Mouse (Mus musculus) urinary bladder, postnatal 4 days (tissue): Measurements from ENCODE around the gene Ggact.

Source experiments
- DNase-seq, 2 experiments: peaks; one replicate each; pipeline ENCODE4 v3.0.0; 2021 to 2022; ENCODE audit warnings: low spot score in 2 of 2

The Ggact gene

DNA sequence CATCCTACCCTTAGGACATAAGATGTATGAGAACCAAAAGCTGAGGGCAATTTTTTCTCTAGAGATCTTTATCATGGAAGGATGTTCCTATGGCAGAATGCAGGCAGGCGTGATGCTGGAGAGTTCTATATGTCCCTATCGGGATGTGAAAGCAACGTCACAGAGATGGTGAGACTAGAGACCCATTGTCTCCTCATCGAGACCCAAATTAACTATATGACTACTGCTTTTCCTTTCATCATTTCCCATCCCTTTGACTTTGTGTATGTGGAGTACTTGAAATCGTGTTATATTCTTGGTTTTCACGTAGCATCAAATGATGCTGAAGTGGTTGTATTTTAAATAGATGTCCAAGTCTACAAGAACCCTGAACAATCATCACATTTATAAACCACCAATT is at the start of gene Ggact:
Gene Ggact (minus strand): TSS at position 101 of the 400 bp plus-strand sequence.
- DNase-seq, result no peak

DNA sequence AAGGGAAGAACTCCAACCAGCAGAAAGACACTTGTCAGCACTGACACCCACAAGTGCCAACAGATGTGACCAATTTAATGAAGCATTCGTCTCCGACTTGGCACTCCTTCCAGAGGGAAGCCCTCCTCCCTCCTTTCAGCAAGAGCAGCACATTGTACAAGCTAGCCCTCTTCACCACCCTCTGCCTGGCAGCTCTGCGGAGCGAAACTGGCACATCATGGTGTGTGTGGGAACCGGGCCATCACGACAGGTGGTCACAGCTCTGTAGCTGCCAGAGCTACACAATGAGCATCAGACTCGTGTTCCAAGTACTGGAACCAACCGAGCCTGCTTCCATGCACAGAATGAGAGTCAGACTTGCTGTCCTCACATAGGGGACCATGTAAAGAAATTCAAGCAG is 44.4 kb upstream of the Ggact start:
- no peak for DNase-seq

DNA sequence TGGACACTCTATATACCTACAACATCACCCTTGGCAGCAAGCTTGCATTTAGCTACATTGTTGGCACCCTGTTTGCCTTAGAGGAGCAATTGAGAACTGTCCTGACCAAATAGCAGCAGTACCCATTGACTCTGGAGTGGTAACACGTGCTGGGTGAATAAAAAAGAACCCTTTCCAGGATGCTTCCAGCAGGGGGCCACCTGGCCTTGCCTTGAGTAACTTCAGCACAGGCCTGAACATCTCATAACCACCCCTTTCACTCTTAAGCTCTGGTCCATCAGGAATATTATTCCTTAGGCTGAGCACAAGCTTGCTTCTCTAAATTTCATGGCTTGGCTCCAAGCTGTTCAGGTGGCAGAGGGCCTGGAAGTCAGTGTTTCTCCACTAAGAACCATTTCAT is 39.8 kb upstream of the Ggact start:
- no peak for DNase-seq

- DNase-seq, result no peak
Observed at GRCm38 (mm10) chr14:122952556-122952955, 39.0 kb upstream of the Ggact start.

DNA sequence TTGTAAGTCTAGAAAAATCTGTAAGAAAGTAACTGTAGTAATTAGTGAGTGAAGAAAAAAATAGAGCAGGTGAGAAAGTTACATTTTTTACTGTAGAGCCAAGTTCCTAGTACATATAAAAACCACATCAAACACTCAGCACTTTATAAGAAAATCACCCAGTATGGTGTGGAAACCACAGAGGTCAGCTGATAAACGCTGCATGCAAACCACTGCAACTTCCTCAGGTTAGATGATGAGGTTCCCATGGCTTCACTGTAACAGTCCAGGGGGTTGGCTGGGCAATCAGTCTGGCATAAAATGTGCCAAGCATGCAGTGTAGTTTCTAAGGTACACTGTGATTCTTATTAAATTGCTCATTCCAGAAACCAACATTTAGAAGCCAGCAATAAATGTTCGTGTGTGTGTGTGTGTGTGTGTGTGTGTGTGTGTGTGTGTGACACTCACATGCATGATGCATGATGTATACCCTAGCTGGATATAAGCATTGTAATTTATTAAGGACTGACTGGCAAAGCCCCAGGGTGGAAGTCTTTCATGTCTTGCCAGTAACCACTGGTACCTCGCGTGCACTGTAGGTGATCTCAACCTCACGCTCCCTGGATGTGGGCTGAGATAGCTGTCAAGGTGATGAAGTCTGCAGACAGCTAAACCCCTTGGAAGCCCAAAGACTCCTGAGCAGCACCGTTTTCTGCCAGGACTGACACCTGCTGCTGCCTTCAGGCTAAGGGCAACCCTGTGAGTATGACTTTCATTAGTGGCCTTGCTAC is 38.3 kb upstream of the Ggact start:
- no peak for DNase-seq

GRCm38 (mm10) chr14:122950915-122951314 is 37.4 kb upstream of the Ggact start:
- DNase-seq, result no peak

DNA sequence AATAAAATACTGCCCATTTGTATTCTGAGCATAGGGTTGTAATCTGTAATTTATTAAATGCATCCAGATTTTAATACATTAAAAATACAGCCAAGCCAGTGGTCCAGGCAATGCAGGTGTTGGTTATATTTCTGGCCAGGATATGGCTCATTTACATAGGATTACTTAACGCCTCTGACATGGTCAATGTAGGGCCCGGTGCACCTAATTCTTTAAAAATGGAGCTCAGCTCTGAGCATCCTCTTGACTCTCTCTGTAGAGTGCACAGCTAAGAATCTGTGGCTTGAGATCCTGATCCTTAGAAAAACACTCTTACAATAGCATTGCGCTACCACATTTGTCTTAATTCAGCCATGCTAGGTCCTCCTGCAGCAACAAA is 29.9 kb upstream of the Ggact start:
- no peak for DNase-seq

- no peak for DNase-seq
Observed at GRCm38 (mm10) chr14:122942757-122943474, 29.4 kb upstream of the Ggact start.

DNA sequence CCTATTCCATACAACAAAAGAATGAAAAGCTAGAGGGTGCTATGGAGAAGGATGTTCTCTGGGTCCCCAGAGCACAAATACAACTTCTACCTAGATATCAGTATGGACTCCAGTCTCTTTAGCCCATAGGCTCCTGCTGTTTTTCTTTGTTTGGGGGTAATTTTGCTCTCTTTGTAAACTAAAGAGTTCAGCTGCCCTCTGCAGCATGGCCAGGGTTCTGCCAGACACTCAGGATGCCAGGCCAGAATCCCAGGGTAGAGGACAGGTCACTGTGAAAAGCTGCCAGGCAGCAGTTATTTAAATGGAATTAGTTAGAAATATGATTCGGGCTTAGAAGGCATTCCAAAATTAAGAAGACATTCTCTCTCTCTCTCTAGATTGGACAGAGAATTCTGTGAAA is 22.9 kb upstream of the Ggact start:
- no peak for DNase-seq

DNA sequence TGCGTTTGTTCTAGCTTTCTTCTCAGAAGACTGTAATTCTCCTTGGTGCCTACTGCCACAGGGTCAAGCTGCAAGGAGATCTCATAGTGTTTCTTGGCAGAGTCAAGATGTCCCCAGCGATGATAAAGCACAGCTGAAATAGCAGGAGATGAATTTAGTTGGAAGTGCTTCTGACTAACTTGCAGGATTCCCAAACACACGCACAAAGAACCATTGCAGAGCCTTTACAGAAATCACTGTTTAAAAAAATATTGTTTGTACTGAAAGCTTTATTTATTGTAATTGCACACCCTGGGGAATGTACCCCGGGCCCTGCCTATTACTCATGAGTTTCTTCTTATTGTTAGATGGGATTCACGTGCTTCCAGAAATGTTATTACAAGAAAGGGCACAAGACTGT is 6.5 kb upstream of the Ggact start:
- DNase-seq, result no peak

DNA sequence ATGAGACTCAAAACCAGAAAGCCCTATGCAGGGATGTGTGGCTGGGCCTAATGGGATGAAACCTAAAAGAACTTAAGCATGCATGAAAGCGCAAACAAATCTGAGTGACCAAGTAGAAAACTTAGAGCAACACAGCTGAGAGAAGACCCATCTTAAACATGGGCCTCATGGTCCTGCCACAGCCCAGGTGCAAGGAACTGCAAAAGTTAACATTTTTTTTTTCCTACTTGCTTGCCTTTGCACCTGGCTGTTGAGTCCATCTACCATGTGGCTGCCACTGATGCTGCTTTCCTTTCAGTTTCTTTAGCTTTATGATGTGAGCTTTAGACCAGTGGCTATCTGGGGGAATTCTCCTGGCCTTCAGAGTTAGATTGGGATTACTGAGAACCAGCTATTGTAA is 4.1 kb upstream of the Ggact start:
- no peak for DNase-seq

- DNase-seq, result peak; percentile 57 to 70
Observed at GRCm38 (mm10) chr14:122912812-122913498, 602 bp downstream of the Ggact start.

GRCm38 (mm10) chr14:122912137-122912536 is 1.4 kb downstream of the Ggact start:
- no peak for DNase-seq

DNA sequence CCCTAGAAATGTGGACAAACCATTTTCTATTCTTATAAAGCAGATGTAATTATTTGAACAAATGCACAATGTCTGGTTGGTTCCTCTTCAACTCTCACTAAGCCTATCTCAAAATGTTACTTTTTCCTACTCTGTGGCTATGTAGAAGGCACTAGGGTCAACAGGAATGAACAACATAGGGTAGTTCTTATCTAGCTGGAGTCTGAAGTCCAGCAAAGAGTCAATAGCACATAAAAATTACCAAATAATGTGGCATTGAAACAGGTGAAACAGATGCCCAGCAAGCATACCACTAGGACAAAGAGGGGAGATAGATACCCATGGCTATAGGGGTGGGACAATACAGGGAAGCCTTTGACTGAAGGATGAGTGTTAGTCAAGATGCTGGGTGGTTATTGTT is 2.3 kb downstream of the Ggact start:
- no peak for DNase-seq

DNA sequence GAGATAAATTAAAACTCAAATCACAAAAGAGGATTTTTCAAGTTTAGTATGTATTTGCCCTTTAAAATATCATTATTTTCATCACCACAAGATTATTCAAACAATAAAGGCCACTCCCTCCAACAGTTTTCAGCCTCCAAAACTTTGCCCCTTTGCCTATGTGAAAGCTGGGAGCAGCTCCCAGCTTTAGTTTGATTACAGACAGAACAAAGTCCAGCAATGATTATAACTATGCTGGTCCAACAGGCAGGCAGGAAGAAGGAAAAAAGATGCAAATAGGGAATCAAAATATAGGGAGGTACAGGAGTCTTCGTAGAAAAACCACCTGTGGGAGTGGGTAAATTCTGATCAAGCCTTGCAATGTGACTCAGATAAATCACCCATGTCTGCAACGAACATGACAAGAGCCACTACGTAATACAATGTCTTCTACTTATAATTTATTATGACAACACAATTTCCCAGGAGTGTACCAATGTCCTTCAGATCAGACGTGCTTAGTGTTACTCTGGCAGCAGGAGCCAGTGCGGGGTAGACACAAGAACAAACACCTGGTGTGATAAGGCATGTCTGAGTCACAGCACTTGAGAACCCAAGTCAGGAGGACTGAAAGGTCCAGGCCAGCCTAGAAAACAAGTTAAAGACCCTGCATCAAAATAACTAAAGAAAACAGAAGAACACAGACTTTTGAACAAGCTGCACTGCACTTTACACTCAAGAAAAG is 4.0 kb downstream of the Ggact start:
- no peak for DNase-seq

GRCm38 (mm10) chr14:122908075-122908474 is 5.5 kb downstream of the Ggact start:
- no peak for DNase-seq

GRCm38 (mm10) chr14:122905007-122905406 is 8.6 kb downstream of the Ggact start:
- no peak for DNase-seq

DNA sequence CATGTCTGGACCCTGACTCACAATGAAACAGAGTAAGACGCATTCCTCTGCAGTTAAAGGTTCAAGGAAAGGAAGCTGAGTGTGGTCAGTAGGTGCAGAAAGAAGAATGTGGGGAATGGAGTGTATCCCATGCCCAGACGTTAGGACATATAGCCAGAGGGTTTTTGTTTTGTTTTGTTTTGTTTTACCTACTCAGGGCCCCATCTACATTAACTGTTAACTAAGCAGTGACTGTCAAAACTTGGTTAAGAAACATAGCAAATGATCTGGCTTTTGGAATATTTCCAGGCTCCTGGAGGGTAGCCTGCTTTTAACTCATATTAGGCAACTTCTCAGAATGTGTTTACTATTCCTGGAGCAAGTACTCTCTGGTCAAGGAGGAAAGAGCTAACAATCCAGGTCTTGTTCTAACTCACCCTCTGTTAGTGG is 9.6 kb downstream of the Ggact start:
- no peak for DNase-seq

DNA sequence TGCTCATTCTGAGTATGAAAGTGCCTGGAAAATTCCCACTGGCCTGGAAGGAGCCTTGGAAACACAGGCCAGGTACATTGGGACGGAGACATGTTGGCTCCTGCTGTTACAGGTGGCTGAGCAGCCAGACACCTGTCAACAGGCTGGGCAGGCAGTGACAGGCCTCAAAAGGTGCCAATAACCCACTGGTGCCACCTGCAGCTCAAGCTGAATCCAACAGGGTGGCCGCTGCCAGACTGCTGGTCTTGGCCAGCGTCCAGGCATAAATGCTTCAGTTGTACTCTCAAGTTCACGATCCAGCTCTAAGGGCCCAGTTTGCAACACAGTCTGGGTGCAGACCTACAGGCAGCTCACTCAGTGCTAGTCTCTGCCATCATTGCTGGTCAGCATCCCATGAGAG is 10.7 kb downstream of the Ggact start:
- DNase-seq, result peak; percentile 54 to 66

GRCm38 (mm10) chr14:122902136-122902535 is 11.4 kb downstream of the Ggact start:
- DNase-seq, result no peak

- no peak for DNase-seq
Observed at GRCm38 (mm10) chr14:122901715-122902114, 11.8 kb downstream of the Ggact start.

- DNase-seq, result peak in 1 of 2 experiments; percentile 6
Observed at GRCm38 (mm10) chr14:122901177-122901576, 12.4 kb downstream of the Ggact start.
